Mouse (Mus musculus) liver (tissue): ENCODE measurements around the gene Gm45623.

Source experiments
- DNase-seq: peaks from one replicate; pipeline ENCODE4 v3.0.0-alpha.2; 2020; ENCODE audit warnings: mixed read lengths

Gm45623 gene

GRCm38 (mm10) chr13:56753192-56753951, at the start of gene Gm45623:
Gene Gm45623, minus strand, starts transcription at chr13:56753827.
- no peak for DNase-seq

GRCm38 (mm10) chr13:56797459-56797858, 43.8 kb upstream of the Gm45623 start:
- DNase-seq = no peak

GRCm38 (mm10) chr13:56795501-56795900, 41.9 kb upstream of the Gm45623 start:
- DNase-seq = no peak

- no peak for DNase-seq
Observed at GRCm38 (mm10) chr13:56794441-56794840, 40.8 kb upstream of the Gm45623 start.

DNA sequence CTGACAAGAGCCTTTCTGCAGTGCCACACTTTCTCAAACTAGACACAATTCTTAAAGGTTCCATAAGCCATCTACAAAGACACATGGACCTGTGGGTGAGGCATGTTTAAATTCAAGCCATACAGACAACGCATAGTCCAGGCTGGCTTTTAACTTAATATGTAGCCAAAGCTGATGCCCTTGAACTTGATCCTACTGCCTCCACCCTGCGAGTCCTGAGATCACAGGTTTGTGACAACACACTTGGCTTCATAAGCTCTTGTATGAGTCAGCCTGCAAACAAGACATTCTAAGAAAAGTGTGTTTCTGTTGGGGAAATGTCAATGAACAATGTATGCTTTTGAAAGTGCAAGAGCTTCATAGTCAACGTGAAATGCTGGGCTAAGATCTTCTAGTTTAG, 39.2 kb upstream of the Gm45623 start:
- no peak for DNase-seq

- no peak for DNase-seq
Observed at GRCm38 (mm10) chr13:56790683-56791082, 37.1 kb upstream of the Gm45623 start.

GRCm38 (mm10) chr13:56782621-56783020, 29.0 kb upstream of the Gm45623 start:
- DNase-seq = no peak

DNA sequence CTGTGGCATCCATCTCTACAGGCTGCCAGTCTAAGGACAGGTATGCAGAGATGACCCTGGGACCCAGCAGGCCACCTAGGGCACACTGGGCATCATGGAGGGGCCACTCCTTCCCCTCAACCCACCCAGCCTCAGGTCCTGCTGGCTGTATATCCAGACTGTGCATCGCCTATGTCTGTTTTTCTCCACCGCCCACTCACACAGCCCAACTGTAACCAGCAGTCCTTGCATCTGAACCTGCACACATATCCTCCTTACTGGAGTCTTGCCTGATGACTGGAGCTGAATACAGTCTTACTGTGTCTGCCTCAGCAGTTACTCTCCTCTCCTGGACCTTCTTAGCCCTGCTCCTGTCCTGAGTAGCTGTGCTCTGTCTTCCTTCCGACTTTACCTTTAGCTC, 28.1 kb upstream of the Gm45623 start:
- no peak for DNase-seq

- no peak for DNase-seq
Observed at GRCm38 (mm10) chr13:56780746-56781469, 27.3 kb upstream of the Gm45623 start.

DNA sequence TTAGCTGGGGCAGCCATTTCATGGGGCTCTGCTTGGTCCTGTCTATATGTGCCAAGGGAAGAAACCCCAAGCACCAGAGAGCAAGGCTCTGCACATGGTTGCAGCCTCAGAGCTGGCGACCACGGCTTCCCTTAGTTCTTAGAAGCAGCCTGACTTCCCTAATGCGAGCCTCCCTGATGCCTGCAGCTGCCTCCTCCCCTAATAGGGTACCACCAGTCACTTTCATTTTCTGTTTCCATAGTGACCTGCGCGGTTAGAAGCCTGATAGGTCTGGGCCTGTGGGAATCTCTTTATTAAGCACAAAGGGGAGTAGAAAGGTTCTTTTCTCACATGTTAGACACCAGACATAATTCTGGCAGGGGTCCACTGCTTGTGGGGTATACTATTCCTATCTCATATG, 20.7 kb upstream of the Gm45623 start:
- no peak for DNase-seq

GRCm38 (mm10) chr13:56773262-56773870, 19.7 kb upstream of the Gm45623 start:
- DNase-seq = no peak

DNA sequence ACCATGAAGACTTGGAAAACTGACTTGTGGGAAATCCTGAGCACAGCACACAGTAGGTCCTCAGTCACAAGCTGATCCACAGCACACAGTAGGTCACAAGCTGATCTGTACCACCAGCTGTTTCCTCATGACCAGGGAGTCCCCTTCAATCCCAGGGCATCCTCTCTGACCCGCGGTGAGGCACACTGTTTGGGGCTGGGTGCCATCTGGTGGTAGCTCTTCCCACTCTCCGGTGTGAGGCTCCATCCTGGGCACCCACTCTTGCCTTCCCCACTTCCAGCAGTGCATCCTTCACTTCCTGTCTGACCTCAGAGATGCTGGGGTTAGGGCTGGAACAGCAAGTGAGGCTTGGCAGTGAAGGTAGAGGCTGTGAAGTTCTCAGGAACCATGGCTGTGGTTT, 19.0 kb upstream of the Gm45623 start:
- no peak for DNase-seq

DNA sequence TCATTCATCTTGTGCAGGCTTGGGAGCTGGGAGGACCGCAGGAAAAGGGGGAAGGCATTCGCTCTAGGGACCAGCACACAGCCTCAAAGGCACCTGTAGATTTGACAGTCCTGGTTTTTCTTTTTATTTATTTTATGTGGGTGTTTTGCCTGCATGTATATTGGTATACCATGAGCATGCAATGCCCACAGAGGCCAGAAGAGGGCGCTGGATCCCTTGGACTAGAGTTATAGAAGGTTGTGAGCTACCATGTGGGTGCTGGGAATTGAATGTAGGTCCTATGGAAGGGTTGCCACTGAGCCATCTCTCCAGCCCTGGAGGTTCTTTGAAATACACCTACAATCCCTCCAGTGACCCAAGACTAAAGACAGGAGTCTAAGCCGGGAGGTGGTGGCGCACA, 17.2 kb upstream of the Gm45623 start:
- DNase-seq = no peak

DNA sequence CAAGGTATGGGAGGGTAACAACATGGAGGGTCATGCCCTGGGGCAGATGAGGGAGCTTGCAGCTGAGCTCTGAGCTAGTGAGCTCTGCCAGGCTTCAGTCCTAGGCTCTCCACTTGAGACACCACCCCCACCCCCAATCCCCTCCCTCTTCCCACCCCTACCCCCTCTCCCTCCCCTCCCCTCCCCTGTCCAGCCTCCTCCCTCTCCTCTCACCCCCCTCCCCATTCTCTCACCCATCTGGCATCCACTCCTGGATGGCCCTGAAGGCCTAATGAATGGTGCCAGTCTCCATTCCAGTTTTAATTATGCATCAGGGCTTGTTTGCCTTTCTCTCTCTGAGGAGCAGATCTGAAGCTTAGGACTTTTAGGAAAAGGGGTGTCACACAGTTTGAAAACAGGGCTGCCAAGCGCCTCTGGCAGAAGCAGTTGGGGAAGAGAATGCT, 16.5 kb upstream of the Gm45623 start:
- DNase-seq = no peak

- no peak for DNase-seq
Observed at GRCm38 (mm10) chr13:56769431-56769830, 15.8 kb upstream of the Gm45623 start.

DNA sequence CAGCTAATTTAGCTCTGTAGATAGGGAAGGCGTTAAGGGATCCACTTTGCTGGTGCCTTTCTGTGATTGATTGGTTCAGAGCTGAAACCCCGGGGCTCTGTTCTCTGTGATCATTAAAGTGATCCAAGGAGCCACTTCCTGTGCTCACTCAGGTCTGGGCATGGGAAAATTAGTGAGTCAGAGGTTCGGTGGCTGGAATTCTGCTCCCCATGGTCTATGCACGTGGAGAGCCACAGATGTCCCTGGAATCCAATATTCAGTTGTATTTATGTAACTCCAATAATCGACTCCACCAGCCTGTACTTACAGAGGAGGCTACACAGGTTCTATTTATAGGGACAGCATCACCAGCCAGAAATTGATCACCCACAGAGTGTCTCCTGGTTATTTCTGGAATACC, 12.6 kb upstream of the Gm45623 start:
- no peak for DNase-seq

- DNase-seq = peak; percentile 15
Observed at GRCm38 (mm10) chr13:56765284-56766032, 11.8 kb upstream of the Gm45623 start.

- no peak for DNase-seq
Observed at GRCm38 (mm10) chr13:56762446-56763229, 9.0 kb upstream of the Gm45623 start.

- peak; percentile 77 for DNase-seq
Observed at GRCm38 (mm10) chr13:56758492-56758891, 4.9 kb upstream of the Gm45623 start.

DNA sequence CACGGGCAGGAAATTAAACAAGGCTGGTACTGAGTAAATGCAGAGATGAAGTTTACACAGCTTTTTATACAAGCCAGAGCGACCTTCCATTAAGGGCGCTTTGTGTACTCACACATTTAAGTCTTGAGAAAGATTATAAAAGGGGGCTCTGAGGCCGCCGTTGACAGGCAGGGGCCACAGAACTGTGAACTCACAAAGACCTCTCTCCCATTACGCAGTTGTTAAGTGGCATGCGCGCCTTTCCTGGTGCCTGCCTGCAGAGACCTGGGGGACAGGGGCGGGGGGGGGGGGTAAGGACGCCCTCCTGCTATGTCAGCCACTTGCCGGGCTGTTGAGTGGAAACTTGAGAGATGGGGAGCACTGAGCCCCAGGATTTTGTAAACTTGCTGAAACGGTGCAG, 3.6 kb upstream of the Gm45623 start:
- DNase-seq = no peak

GRCm38 (mm10) chr13:56755871-56756270, 2.2 kb upstream of the Gm45623 start:
- DNase-seq = peak; percentile 36

DNA sequence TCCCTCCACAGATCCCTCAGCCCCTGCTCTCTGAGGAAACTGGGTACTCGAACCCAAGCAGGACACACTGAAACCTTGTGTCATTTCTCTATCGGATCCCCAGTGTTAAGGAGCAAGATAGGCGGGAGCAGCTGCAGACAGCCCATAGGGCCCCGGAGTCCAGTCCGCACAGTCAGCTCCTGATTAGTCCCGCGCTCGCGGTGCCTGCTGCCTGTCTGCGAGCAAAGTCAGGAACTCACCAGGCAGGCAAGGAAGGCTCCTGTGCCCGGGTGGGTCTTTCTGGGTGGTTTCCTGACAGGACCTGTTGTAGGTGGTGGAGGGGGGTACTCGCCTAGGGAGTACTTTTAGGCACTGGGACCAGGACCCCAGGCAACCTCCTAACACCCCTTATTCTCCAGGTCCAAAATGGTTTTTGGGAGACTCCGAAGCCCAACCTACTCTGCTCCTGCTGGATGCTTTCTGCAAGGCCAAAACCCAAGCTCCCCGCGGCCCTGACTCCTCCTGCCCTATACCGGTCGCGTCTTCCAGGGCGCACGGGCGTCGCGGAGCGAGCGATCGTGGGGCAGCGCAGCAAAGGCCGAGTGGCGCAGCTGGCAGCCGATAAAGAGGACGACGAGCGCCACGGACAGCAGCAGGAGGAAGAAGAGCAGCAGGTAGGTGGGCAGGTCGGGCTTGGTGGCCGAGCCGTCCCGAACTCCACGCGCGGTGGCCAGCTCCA, 994 bp downstream of the Gm45623 start:
- no peak for DNase-seq
